Mouse (Mus musculus) liver, embryonic 14.5 days (tissue): ENCODE results near the gene Klrb1b. TPM values are rescaled to one million over a fixed set of nuclear protein-coding genes. Genes with fewer than 3 reads are reported as not detected.
A peak's percentile ranks its signal among the peaks of the same experiment; 100 is the strongest.

ENCODE experiments used
- ATAC-seq: fragments of 200-750 bp; cut with Nextera tagmentation; 2 replicates; pipeline ENCODE4 v1.8.0; 2017; ENCODE audit warnings: moderate number of reproducible peaks, mild to moderate bottlenecking, moderate library complexity; ENCODE audit not compliant: insufficient read depth
- DNase-seq, 3 experiments: peaks; one replicate each; pipeline ENCODE4 v3.0.0-alpha.2; 2012 to 2013; ENCODE audit warnings: low read depth in 3 of 3, low spot score in 3 of 3
- H3K27ac ChIP-seq: fragments of 300-500 bp; sonication (generic); 2 replicates; pipeline ENCODE4 v1.5.1; 2014; ENCODE audit warnings: moderate library complexity, mild to moderate bottlenecking, control low read depth, inconsistent platforms
- H3K27me3 ChIP-seq: fragments of 300-500 bp; sonication (generic); 2 replicates; pipeline ENCODE4 v1.6.1; 2014; ENCODE audit warnings: mild to moderate bottlenecking, low read length, moderate library complexity; ENCODE audit not compliant: control insufficient read depth, insufficient read depth
- H3K36me3 ChIP-seq: fragments of 300-500 bp; sonication (generic); replicated peaks from 2 replicates; pipeline ENCODE4 v1.6.1; 2014; ENCODE audit warnings: low read depth; ENCODE audit not compliant: control insufficient read depth, insufficient read depth
- H3K4me1 ChIP-seq, 2 experiments: fragments of 200-500 bp in 1 of 2; fragments of 300-500 bp in 1 of 2; sonication (generic) in 1 of 2; replicated peaks; 2 replicates each; pipeline ENCODE4 v1.6.1; 2012 to 2014; ENCODE audit warnings: antibody characterized with exemption in 1 of 2, inconsistent platforms in 1 of 2, low read length in 1 of 2; ENCODE audit not compliant: control insufficient read depth in 2 of 2, insufficient read depth in 2 of 2
- H3K4me2 ChIP-seq: fragments of 300-500 bp; sonication (generic); 2 replicates; pipeline ENCODE4 v1.6.1; 2014; ENCODE audit warnings: low read depth, mild to moderate bottlenecking, control low read depth, moderate library complexity
- H3K4me3 ChIP-seq, 2 experiments: fragments of 200-500 bp in 1 of 2; fragments of 300-500 bp in 1 of 2; sonication (generic) in 1 of 2; 2 replicates each; pipeline ENCODE4 v1.5.1; 2012 to 2014; ENCODE audit warnings: low read depth in 2 of 2, low read length in 2 of 2, mild to moderate bottlenecking in 2 of 2, control low read depth in 1 of 2, inconsistent platforms in 1 of 2, moderate library complexity in 1 of 2; ENCODE audit not compliant: insufficient read depth in 1 of 2
- H3K9ac ChIP-seq: fragments of 300-500 bp; sonication (generic); replicated peaks from 2 replicates; pipeline ENCODE4 v1.6.1; 2014; ENCODE audit warnings: mild to moderate bottlenecking, control low read depth, moderate library complexity
- H3K9me3 ChIP-seq: fragments of 300-500 bp; sonication (generic); 2 replicates; pipeline ENCODE4 v1.6.1; 2016; ENCODE audit warnings: low read length, mixed read lengths; ENCODE audit not compliant: control insufficient read depth
- CTCF ChIP-seq: IDR thresholded peaks from 2 replicates; pipeline ENCODE4 v1.5.1; 2016; ENCODE audit warnings: antibody characterized with exemption, low read depth, control low read depth
- EP300 ChIP-seq: IDR thresholded peaks from 2 replicates; pipeline ENCODE4 v1.6.1; 2016; ENCODE audit warnings: antibody characterized with exemption, low read depth
- WGBS: fragments of 180-500 bp; shearing (Covaris S2); extraction: QIAGEN DNeasy Blood & Tissue Kit; methylation state at CpG from one replicate; pipeline ENCODE4 v1.1.7; 2014; ENCODE audit not compliant: insufficient replicate concordance; 5-methylcytosine and 5-hydroxymethylcytosine counted together
- polyA plus RNA-seq, 2 experiments: library from polyadenylated mRNA; depleted of rRNA in 1 of 2; stranded (reverse) in 1 of 2; unstranded in 1 of 2; fragments of >200 nt; fragmentation: Nextera tagmentation in 1 of 2; extraction: Ambion mirVana in 1 of 2; gene quantifications; 2 replicates each; pipeline versions ENCODE4 v1.2.1 to v1.2.3; 2012 to 2014

Klrb1b gene
- polyA plus RNA-seq, 2 experiments: 0.13 to 0.18 TPM

GRCm38 (mm10) chr6:128763736-128764523 lies 62.2 kb downstream of the Klrb1b start:
- no peak overlapping the region for H3K27ac ChIP-seq
- H3K9me3 ChIP-seq: no peaks in the 10 kb centered on the region
- peak overlapping the region; percentile 55 for H3K9ac ChIP-seq
- no peaks in the 10 kb centered on the region for H3K27me3 ChIP-seq
- peaks cover 0 to 6% of the 10 kb centered on the region in 2 experiments; a peak in 2 of 4 replicates for H3K4me1 ChIP-seq
- TF ChIP-seq CTCF (peak; percentile 68), EP300 (no peak)
- peak overlapping the region; percentile 75 for H3K4me2 ChIP-seq
- peak; percentile 81 to 89 (median 82) for DNase-seq
- ATAC-seq: peak; percentile 82
- WGBS: 4% methylated on average over 30 of the region's 30 CpGs
- H3K36me3 ChIP-seq: no peaks in the 10 kb centered on the region
- H3K4me3 ChIP-seq: peak overlapping the region; percentile 59 to 93

Other genes with a start within 250 kb of the Klrb1b start
- 4.0 and 7.9 TPM in 2 replicates for gene A2ml1, start 244.7 kb downstream of the Klrb1b start, polyA plus RNA-seq (2012; rRNA removed)
- 12.7 and 13.1 TPM in 2 replicates for gene A2ml1, start 244.7 kb downstream of the Klrb1b start, polyA plus RNA-seq (2014; fragmentation: Nextera tagmentation; extraction: Ambion mirVana)
- gene Klrb1a, start 202.8 kb downstream of the Klrb1b start, polyA plus RNA-seq (2012; rRNA removed): 0.03 and 0.11 TPM in 2 replicates
- 0.14 and 0.55 TPM in 2 replicates for gene Klrb1a, start 202.8 kb downstream of the Klrb1b start, polyA plus RNA-seq (2014; fragmentation: Nextera tagmentation; extraction: Ambion mirVana)
- gene Clec2h, start 163.9 kb downstream of the Klrb1b start, polyA plus RNA-seq (2012; rRNA removed): 0.06 and 0.07 TPM in 2 replicates
- 0.14 TPM in 1 of 2 replicates, not detected in the other for gene Clec2h, start 163.9 kb downstream of the Klrb1b start, polyA plus RNA-seq (2014; fragmentation: Nextera tagmentation; extraction: Ambion mirVana)
- gene Klrb1, start 103.3 kb downstream of the Klrb1b start, polyA plus RNA-seq (2012; rRNA removed): not detected in 2 replicates
- not detected in 2 replicates for gene Klrb1, start 103.3 kb downstream of the Klrb1b start, polyA plus RNA-seq (2014; fragmentation: Nextera tagmentation; extraction: Ambion mirVana)
- gene Klrb1c, start 37.1 kb downstream of the Klrb1b start, polyA plus RNA-seq (2012; rRNA removed): 0.04 and 0.09 TPM in 2 replicates
- 0.09 and 0.25 TPM in 2 replicates for gene Klrb1c, start 37.1 kb downstream of the Klrb1b start, polyA plus RNA-seq (2014; fragmentation: Nextera tagmentation; extraction: Ambion mirVana)
- gene Gm44511, start within 50 bp of the Klrb1b start, polyA plus RNA-seq (2012; rRNA removed): not detected in 2 replicates
- not detected in 2 replicates for gene Gm44511, start within 50 bp of the Klrb1b start, polyA plus RNA-seq (2014; fragmentation: Nextera tagmentation; extraction: Ambion mirVana)
- gene Clec2i, start 61.3 kb upstream of the Klrb1b start, polyA plus RNA-seq (2012; rRNA removed): 0.09 and 0.10 TPM in 2 replicates
- 0.08 TPM in 1 of 2 replicates, not detected in the other for gene Clec2i, start 61.3 kb upstream of the Klrb1b start, polyA plus RNA-seq (2014; fragmentation: Nextera tagmentation; extraction: Ambion mirVana)
- gene BC035044, start 64.8 kb upstream of the Klrb1b start, polyA plus RNA-seq (2012; rRNA removed): 2.4 and 5.0 TPM in 2 replicates
- 5.4 and 10.6 TPM in 2 replicates for gene BC035044, start 64.8 kb upstream of the Klrb1b start, polyA plus RNA-seq (2014; fragmentation: Nextera tagmentation; extraction: Ambion mirVana)
- not detected in 2 replicates for gene Clec2g, start 108.0 kb upstream of the Klrb1b start, polyA plus RNA-seq (2012; rRNA removed)
- gene Clec2g, start 108.0 kb upstream of the Klrb1b start, polyA plus RNA-seq (2014; fragmentation: Nextera tagmentation; extraction: Ambion mirVana): not detected in 2 replicates
- gene Klrb1f, start 219.6 kb upstream of the Klrb1b start, polyA plus RNA-seq (2012; rRNA removed): 0.16 and 0.23 TPM in 2 replicates
- gene Klrb1f, start 219.6 kb upstream of the Klrb1b start, polyA plus RNA-seq (2014; fragmentation: Nextera tagmentation; extraction: Ambion mirVana): 0.15 and 0.72 TPM in 2 replicates